Mouse (Mus musculus): ENCODE measurements around the gene Arnt2. TPM values are rescaled to one million over a fixed set of nuclear protein-coding genes. Genes with fewer than 3 reads are reported as not detected.

Gene Arnt2
- polyA plus RNA-seq, 1 experiment from 2014 or later: 7.6 TPM

DNA sequence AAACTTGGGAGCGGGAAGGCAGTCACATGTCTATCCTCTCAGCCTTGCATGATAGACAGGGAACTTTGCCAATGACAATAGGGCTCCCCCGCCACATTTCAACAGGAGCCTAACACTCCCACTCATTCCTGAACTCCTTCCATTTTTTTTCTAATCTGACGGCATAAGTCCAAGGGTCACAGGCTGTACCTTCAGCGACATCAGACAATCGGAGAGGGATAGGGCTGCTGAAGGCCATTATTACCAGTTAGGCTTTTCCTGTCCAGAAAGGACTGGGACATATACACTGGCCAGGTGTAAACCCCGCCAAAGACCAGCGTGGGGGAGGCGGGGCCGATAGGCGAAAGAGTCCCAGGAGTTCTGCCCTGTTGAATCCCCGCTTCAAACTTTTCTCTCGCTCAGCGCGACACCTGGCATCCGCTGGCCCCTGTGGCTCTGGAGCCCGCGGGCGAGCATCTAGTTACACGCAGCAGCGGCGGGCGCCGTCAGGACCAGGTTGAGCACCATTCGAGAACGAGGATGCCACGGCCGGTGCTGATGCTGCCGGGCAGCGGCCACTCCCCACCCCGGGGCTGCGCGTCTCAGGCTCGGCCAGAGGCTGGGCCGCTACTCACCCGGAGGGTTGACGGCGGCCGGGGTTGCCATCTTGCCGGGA is 608 bp downstream of the Arnt2 start:
- DNase-seq (ENCODE audit: low spot score) (peak; percentile 64), ATAC-seq (ENCODE audit: low read depth) (peak; percentile 83)
- H3K36me3 ChIP-seq (ENCODE audit: control insufficient read depth, insufficient read depth, low read length): no peaks in the 10 kb centered on the region
- peak overlapping the region; percentile 70 for H3K4me3 ChIP-seq (ENCODE audit: low read depth, low read length)
- H3K27ac ChIP-seq (replicated peaks; ENCODE audit: low read depth, low read length): peak overlapping the region; percentile 80
- peaks cover 11% of the 10 kb centered on the region; the same call in 1 of the 2 replicates for H3K4me1 ChIP-seq (ENCODE audit: control insufficient read depth, insufficient read depth, low read length)
- peak overlapping the region; percentile 79 for H3K4me2 ChIP-seq (ENCODE audit: low read depth, low read length)
- 2% methylated on average over 19 of the region's 39 CpGs for WGBS
- H3K27me3 ChIP-seq (replicated peaks; ENCODE audit: control insufficient read depth, insufficient read depth, low read length): no peaks in the 10 kb centered on the region
- H3K9me3 ChIP-seq (ENCODE audit: control insufficient read depth, low read length): no peaks in the 10 kb centered on the region
- peak overlapping the region; percentile 85 for H3K9ac ChIP-seq (ENCODE audit: low read depth, low read length)

DNA sequence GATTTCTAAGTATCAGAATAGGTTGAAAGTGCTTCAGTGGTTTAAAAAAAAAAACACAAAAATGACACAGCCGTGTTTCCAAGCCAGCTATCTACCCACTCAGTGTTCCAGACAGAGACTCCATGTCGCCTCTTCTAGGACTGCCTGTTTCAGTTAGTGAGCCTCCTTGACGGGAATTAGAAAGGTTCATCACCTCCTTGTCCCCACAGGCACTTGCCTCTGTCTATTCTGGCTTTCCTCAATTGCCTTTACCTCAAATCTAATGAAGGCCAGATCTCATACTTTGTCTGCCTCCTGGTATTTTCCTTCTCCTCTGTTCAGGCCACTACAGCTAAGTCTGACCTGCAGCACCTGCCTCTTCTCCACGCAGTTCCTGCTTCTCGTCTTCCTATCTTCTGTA is 1.7 kb downstream of the Arnt2 start:
- Histone ChIP-seq H3K36me3 (ENCODE audit: control insufficient read depth, insufficient read depth, low read length) (no peaks in the 10 kb centered on the region), H3K4me3 (ENCODE audit: low read depth, low read length) (no peak overlapping the region; the same call in 1 of the 2 replicates), H3K9ac (ENCODE audit: low read depth, low read length) (no peak overlapping the region), H3K27ac (replicated peaks; ENCODE audit: low read depth, low read length) (no peak overlapping the region), H3K9me3 (ENCODE audit: control insufficient read depth, low read length) (no peaks in the 10 kb centered on the region), H3K4me2 (ENCODE audit: low read depth, low read length) (peak overlapping the region; percentile 79; the same call in 1 of the 2 replicates), H3K4me1 (ENCODE audit: control insufficient read depth, insufficient read depth, low read length) (peaks cover 11% of the 10 kb centered on the region; the same call in 1 of the 2 replicates), H3K27me3 (replicated peaks; ENCODE audit: control insufficient read depth, insufficient read depth, low read length) (no peaks in the 10 kb centered on the region)
- ATAC-seq (ENCODE audit: low read depth) (no peak), DNase-seq (ENCODE audit: low spot score) (no peak)
- WGBS: 71% methylated on average over 5 of the region's 5 CpGs

DNA sequence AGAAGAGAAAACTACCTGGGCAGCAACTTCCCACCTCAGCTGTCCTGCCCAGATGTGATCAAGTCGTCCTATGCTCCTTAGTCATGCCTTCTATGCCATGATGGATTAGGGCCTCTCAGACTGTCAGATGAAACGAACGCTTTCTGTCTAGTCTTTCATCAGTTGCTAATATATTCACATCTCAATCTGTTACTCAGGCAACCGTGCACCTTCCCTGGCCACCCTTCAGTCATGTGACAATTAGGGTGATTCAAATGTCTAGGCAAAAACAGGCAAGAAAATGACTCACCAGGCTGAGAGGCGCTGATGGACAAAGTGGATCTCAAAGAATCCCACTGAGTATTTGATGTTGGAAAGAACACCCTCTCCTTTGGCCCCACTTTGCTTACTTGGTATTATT is 6.6 kb downstream of the Arnt2 start:
- Histone ChIP-seq H3K27me3 (replicated peaks; ENCODE audit: control insufficient read depth, insufficient read depth, low read length) (no peaks in the 10 kb centered on the region), H3K4me1 (ENCODE audit: control insufficient read depth, insufficient read depth, low read length) (no peaks in the 10 kb centered on the region), H3K9me3 (ENCODE audit: control insufficient read depth, low read length) (no peaks in the 10 kb centered on the region), H3K9ac (ENCODE audit: low read depth, low read length) (no peak overlapping the region), H3K36me3 (ENCODE audit: control insufficient read depth, insufficient read depth, low read length) (no peaks in the 10 kb centered on the region), H3K4me2 (ENCODE audit: low read depth, low read length) (no peak overlapping the region), H3K27ac (replicated peaks; ENCODE audit: low read depth, low read length) (no peak overlapping the region), H3K4me3 (ENCODE audit: low read depth, low read length) (no peak overlapping the region)
- no peak for ATAC-seq (ENCODE audit: low read depth)
- 52% methylated on average over 5 of the region's 5 CpGs for WGBS
- DNase-seq (ENCODE audit: low spot score): no peak

- H3K4me2 ChIP-seq (ENCODE audit: low read depth, low read length): no peak overlapping the region
- H3K9me3 ChIP-seq (ENCODE audit: control insufficient read depth, low read length): no peaks in the 10 kb centered on the region
- no peaks in the 10 kb centered on the region for H3K36me3 ChIP-seq (ENCODE audit: control insufficient read depth, insufficient read depth, low read length)
- no peak overlapping the region for H3K27ac ChIP-seq (replicated peaks; ENCODE audit: low read depth, low read length)
- peak; percentile 22; the same call in 1 of the 2 replicates for ATAC-seq (ENCODE audit: low read depth)
- H3K4me3 ChIP-seq (ENCODE audit: low read depth, low read length): no peak overlapping the region
- no peaks in the 10 kb centered on the region for H3K27me3 ChIP-seq (replicated peaks; ENCODE audit: control insufficient read depth, insufficient read depth, low read length)
- no peak overlapping the region for H3K9ac ChIP-seq (ENCODE audit: low read depth, low read length)
- WGBS: 48% methylated on average over 9 of the region's 9 CpGs
- no peaks in the 10 kb centered on the region for H3K4me1 ChIP-seq (ENCODE audit: control insufficient read depth, insufficient read depth, low read length)
- no peak for DNase-seq (ENCODE audit: low spot score)
Measured at GRCm38 (mm10) chr7:84401641-84402455, 8.1 kb downstream of the Arnt2 start.

GRCm38 (mm10) chr7:84397320-84397719 is 12.7 kb downstream of the Arnt2 start:
- H3K4me2 ChIP-seq (ENCODE audit: low read depth, low read length): no peak overlapping the region

GRCm38 (mm10) chr7:84396581-84396980 is 13.4 kb downstream of the Arnt2 start:
- H3K36me3 ChIP-seq (ENCODE audit: control insufficient read depth, insufficient read depth, low read length): no peaks in the 10 kb centered on the region

More at GRCm38 (mm10) chr7:84397320-84397719, 12.7 kb downstream of the Arnt2 start:
- no peak for DNase-seq (ENCODE audit: low spot score)
- H3K9me3 ChIP-seq (ENCODE audit: control insufficient read depth, low read length): no peaks in the 10 kb centered on the region
- ATAC-seq (ENCODE audit: low read depth): no peak
- WGBS: 31% methylated on average over 1 of the region's 1 CpGs
- H3K27ac ChIP-seq (replicated peaks; ENCODE audit: low read depth, low read length): no peak overlapping the region
- H3K36me3 ChIP-seq (ENCODE audit: control insufficient read depth, insufficient read depth, low read length): no peaks in the 10 kb centered on the region
- H3K27me3 ChIP-seq (replicated peaks; ENCODE audit: control insufficient read depth, insufficient read depth, low read length): no peaks in the 10 kb centered on the region
- H3K4me3 ChIP-seq (ENCODE audit: low read depth, low read length): no peak overlapping the region
- no peak overlapping the region for H3K9ac ChIP-seq (ENCODE audit: low read depth, low read length)
- H3K4me1 ChIP-seq (ENCODE audit: control insufficient read depth, insufficient read depth, low read length): no peaks in the 10 kb centered on the region

DNA sequence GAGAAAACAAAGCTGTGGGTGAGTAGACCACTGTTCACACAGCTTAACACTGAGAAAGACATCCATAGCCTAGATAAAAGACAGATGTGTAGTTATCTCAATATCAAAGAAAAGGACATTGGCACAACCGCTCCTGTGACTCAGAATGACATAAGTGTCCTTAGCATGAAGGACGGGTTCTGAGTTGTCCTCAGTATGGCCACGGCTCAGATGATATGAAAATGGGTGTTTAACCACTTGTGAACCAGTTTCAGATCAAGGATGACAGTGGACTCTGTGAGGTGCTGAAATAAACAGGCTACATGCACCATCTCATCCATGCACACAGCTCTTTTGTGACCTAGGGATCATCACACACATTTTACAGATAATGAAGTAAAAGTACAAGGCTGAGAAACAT is 22.1 kb downstream of the Arnt2 start:
- Histone ChIP-seq H3K27ac (replicated peaks; ENCODE audit: low read depth, low read length) (no peak overlapping the region), H3K9me3 (ENCODE audit: control insufficient read depth, low read length) (no peaks in the 10 kb centered on the region), H3K36me3 (ENCODE audit: control insufficient read depth, insufficient read depth, low read length) (no peaks in the 10 kb centered on the region), H3K27me3 (replicated peaks; ENCODE audit: control insufficient read depth, insufficient read depth, low read length) (no peaks in the 10 kb centered on the region), H3K4me1 (ENCODE audit: control insufficient read depth, insufficient read depth, low read length) (no peaks in the 10 kb centered on the region), H3K9ac (ENCODE audit: low read depth, low read length) (no peak overlapping the region), H3K4me2 (ENCODE audit: low read depth, low read length) (no peak overlapping the region), H3K4me3 (ENCODE audit: low read depth, low read length) (no peak overlapping the region)
- 57% methylated on average over 3 of the region's 3 CpGs for WGBS
- no peak for ATAC-seq (ENCODE audit: low read depth)
- DNase-seq (ENCODE audit: low spot score): no peak

More at GRCm38 (mm10) chr7:84396581-84396980, 13.4 kb downstream of the Arnt2 start:
- Histone ChIP-seq H3K27ac (replicated peaks; ENCODE audit: low read depth, low read length) (no peak overlapping the region), H3K4me2 (ENCODE audit: low read depth, low read length) (no peak overlapping the region), H3K4me1 (ENCODE audit: control insufficient read depth, insufficient read depth, low read length) (no peaks in the 10 kb centered on the region), H3K9me3 (ENCODE audit: control insufficient read depth, low read length) (no peaks in the 10 kb centered on the region), H3K27me3 (replicated peaks; ENCODE audit: control insufficient read depth, insufficient read depth, low read length) (no peaks in the 10 kb centered on the region), H3K9ac (ENCODE audit: low read depth, low read length) (no peak overlapping the region), H3K4me3 (ENCODE audit: low read depth, low read length) (no peak overlapping the region)
- ATAC-seq (ENCODE audit: low read depth) (no peak), DNase-seq (ENCODE audit: low spot score) (no peak)
- WGBS: 94% methylated on average over 3 of the region's 3 CpGs

DNA sequence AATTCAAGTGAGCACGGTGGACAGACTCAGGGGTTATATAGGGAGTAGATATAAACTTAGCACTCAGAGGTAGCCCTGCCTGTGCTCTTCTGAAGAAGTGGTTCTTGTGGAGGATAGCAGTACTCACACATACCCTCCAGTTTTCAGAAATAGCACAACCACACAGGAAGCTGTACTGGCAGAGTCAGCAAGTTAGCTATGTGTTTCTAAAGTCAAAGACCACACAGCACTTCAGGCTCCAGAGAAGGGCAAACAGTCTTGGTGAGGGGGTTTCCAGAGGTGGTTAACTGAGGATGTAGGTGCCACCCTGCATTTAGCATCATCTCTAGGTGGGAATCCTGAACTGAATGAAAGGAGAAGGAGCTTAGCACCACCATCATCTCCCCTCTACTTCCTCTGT is 23.5 kb downstream of the Arnt2 start:
- Histone ChIP-seq H3K9ac (ENCODE audit: low read depth, low read length) (no peak overlapping the region), H3K4me2 (ENCODE audit: low read depth, low read length) (no peak overlapping the region), H3K27ac (replicated peaks; ENCODE audit: low read depth, low read length) (no peak overlapping the region), H3K4me1 (ENCODE audit: control insufficient read depth, insufficient read depth, low read length) (no peaks in the 10 kb centered on the region), H3K27me3 (replicated peaks; ENCODE audit: control insufficient read depth, insufficient read depth, low read length) (no peaks in the 10 kb centered on the region), H3K4me3 (ENCODE audit: low read depth, low read length) (no peak overlapping the region), H3K9me3 (ENCODE audit: control insufficient read depth, low read length) (no peaks in the 10 kb centered on the region), H3K36me3 (ENCODE audit: control insufficient read depth, insufficient read depth, low read length) (no peaks in the 10 kb centered on the region)
- DNase-seq (ENCODE audit: low spot score) (no peak), ATAC-seq (ENCODE audit: low read depth) (no peak)
- 88% methylated on average over 1 of the region's 1 CpGs for WGBS

Data from embryonic facial prominence, embryonic 14.5 days (tissue).